Mouse (Mus musculus): ENCODE results near the gene Rhot2.

GRCm38 (mm10) chr17:25860229-25860628 lies 15.6 kb upstream of the Rhot2 start:
- TF ChIP-seq POLR2A (IDR thresholded peaks at IDR 0.05; ENCODE audit: borderline replicate concordance, low read depth, low read length) (no peak), CTCF (IDR thresholded peaks at IDR 0.05; ENCODE audit: low read depth, low read length) (no peak)

All from bone marrow macrophage, adult 2 months (primary cell).